Mouse (Mus musculus): ENCODE data around the gene Rbfox1. TPM values are rescaled to one million over a fixed set of nuclear protein-coding genes. Genes with fewer than 3 reads are reported as not detected.

The Rbfox1 gene
- polyA plus RNA-seq, 1 experiment = 0.22 TPM

DNA sequence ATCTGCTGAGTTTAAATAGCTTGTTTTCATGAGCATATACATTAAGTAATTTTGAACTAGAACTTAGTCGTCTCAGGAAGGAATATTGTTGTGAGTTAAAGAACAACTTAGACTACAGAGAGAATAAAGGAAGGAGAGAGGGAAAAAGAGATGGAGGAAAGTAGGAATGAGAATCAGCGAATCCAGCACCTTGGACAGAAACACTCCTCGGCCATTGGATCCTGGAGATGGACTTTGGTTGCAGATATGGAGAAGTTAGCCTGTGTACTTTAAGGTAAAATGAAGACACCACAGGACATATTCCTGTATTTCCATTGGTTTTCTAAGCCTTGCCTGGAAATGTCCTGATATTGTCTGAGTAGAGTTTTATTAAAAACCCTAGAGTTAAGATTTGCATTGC, 1045.6 kb downstream of the Rbfox1 start:
- H3ac ChIP-seq (ENCODE audit: control insufficient read depth, insufficient read length, low read depth) = no peak overlapping the region
- H3K79me2 ChIP-seq (ENCODE audit: control insufficient read depth, insufficient read depth) = no peaks in the 10 kb centered on the region
- no peaks in the 10 kb centered on the region for H3K79me3 ChIP-seq (ENCODE audit: low read depth)
- TF ChIP-seq MYOD1 (IDR thresholded peaks at IDR 0.05; ENCODE audit: control insufficient read depth, insufficient read length, low read depth) = no peak
- TF ChIP-seq MAX (IDR thresholded peaks at IDR 0.05) = no peak
- TF ChIP-seq FOSL1 (IDR thresholded peaks at IDR 0.05; ENCODE audit: insufficient read depth, low read length, poor library complexity, severe bottlenecking) = no peak
- TF ChIP-seq CTCF (IDR thresholded peaks at IDR 0.05; ENCODE audit: control insufficient read depth, insufficient read depth, insufficient read length) = no peak
- no peak for TF ChIP-seq MYOG (IDR thresholded peaks at IDR 0.05; ENCODE audit: control insufficient read depth, extremely low read depth, insufficient read length)
- H3K27me3 ChIP-seq (ENCODE audit: control insufficient read depth, insufficient read depth, insufficient read length) = no peaks in the 10 kb centered on the region
- no peak overlapping the region for H3K4me3 ChIP-seq (ENCODE audit: insufficient read depth, poor library complexity, severe bottlenecking)
- no peaks in the 10 kb centered on the region for H3K36me3 ChIP-seq (ENCODE audit: control insufficient read depth, insufficient read depth)

DNA sequence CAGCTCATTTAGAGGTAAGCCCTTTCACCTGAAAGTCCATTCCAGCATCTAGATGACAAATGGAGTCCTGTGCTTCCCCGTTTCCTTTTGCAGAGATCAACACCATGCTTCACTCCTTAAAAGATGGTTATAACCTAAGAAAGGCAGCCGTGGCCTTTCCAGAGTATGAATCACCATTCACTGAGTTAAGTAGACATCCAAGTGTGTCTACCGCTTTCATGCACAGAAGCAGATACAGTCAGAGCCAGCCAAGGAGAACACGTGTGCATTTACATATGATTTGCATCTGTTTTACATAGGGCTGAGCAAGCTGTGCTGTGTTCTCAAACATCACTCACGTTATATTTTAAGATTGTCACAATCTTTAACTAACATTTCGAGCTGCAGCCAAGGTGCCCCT, 1061.0 kb downstream of the Rbfox1 start:
- Histone ChIP-seq H3K79me2 (ENCODE audit: control insufficient read depth, insufficient read depth) (no peaks in the 10 kb centered on the region), H3K79me3 (ENCODE audit: low read depth) (no peaks in the 10 kb centered on the region), H3K36me3 (ENCODE audit: control insufficient read depth, insufficient read depth) (no peaks in the 10 kb centered on the region), H3ac (ENCODE audit: control insufficient read depth, insufficient read length, low read depth) (no peak overlapping the region), H3K27me3 (ENCODE audit: control insufficient read depth, insufficient read depth, insufficient read length) (no peaks in the 10 kb centered on the region), H3K4me3 (ENCODE audit: insufficient read depth, poor library complexity, severe bottlenecking) (no peak overlapping the region)
- TF ChIP-seq MYOD1 (IDR thresholded peaks at IDR 0.05; ENCODE audit: control insufficient read depth, insufficient read length, low read depth) (no peak), FOSL1 (IDR thresholded peaks at IDR 0.05; ENCODE audit: insufficient read depth, low read length, poor library complexity, severe bottlenecking) (no peak), MAX (IDR thresholded peaks at IDR 0.05) (no peak), MYOG (IDR thresholded peaks at IDR 0.05; ENCODE audit: control insufficient read depth, extremely low read depth, insufficient read length) (no peak), USF1 (IDR thresholded peaks at IDR 0.05; ENCODE audit: low read depth) (no peak), CTCF (IDR thresholded peaks at IDR 0.05; ENCODE audit: control insufficient read depth, insufficient read depth, insufficient read length) (no peak), CEBPB (IDR thresholded peaks at IDR 0.05; ENCODE audit: low read depth) (no peak)

DNA sequence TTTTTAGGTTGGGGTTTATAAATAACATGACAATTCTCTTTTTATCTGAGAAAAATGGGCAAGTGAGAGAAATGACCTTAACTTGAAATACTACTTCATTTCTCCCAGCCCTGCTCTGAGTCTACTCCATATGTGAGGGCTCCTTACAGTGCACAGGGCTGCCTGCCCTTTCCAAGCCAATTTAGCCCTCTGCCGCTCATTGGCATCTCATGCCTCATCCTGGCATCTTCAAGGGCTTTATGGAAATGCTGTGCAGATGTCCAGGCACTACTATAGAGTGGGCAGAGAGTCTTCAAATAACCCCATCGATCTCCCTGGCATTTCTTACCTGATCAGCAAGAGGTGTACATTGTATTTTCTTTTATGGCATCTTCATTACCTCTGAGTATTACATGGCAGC, 1064.5 kb downstream of the Rbfox1 start:
- no peaks in the 10 kb centered on the region for H3K27me3 ChIP-seq (ENCODE audit: control insufficient read depth, insufficient read depth, insufficient read length)
- H3K79me3 ChIP-seq (ENCODE audit: low read depth) = no peaks in the 10 kb centered on the region
- H3K36me3 ChIP-seq (ENCODE audit: control insufficient read depth, insufficient read depth) = no peaks in the 10 kb centered on the region
- no peak overlapping the region for H3ac ChIP-seq (ENCODE audit: control insufficient read depth, insufficient read length, low read depth)
- no peak for TF ChIP-seq MYOG (IDR thresholded peaks at IDR 0.05; ENCODE audit: control insufficient read depth, extremely low read depth, insufficient read length)
- TF ChIP-seq MYOD1 (IDR thresholded peaks at IDR 0.05; ENCODE audit: control insufficient read depth, insufficient read length, low read depth) = no peak
- no peak for TF ChIP-seq USF1 (IDR thresholded peaks at IDR 0.05; ENCODE audit: low read depth)
- no peak for TF ChIP-seq CTCF (IDR thresholded peaks at IDR 0.05; ENCODE audit: control insufficient read depth, insufficient read depth, insufficient read length)
- TF ChIP-seq FOSL1 (IDR thresholded peaks at IDR 0.05; ENCODE audit: insufficient read depth, low read length, poor library complexity, severe bottlenecking) = no peak
- no peak for TF ChIP-seq CEBPB (IDR thresholded peaks at IDR 0.05; ENCODE audit: low read depth)
- TF ChIP-seq MAX (IDR thresholded peaks at IDR 0.05) = no peak
- no peaks in the 10 kb centered on the region for H3K79me2 ChIP-seq (ENCODE audit: control insufficient read depth, insufficient read depth)
- no peak overlapping the region for H3K4me3 ChIP-seq (ENCODE audit: insufficient read depth, poor library complexity, severe bottlenecking)

DNA sequence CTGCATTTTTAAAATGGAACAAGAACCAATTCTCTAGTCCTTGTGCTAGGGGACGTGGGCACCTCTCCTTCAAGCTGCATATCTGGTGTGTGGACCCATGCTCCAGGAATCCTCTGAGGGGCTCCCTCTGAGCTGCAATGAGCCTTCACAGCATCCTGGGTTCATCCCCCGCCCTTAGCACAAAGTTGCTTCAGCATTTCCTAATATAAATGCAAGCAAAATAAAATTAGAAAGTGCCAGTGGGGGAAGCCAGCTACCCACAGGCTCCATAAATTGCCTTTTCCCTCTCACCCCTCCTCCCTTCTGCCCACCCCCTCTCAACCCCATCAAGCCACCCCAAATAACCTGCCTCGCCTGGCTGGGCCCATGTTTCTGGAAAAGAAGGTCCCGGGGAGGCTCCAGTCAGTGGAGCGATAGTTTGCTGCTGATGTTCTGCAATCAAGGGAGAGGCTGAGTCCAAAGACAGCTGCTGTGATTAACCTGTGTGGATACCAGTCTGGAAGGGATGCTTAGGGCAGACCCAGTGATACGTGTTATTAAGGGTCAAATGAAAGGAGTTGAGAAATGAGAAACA, 1070.0 kb downstream of the Rbfox1 start:
- Histone ChIP-seq H3K79me3 (ENCODE audit: low read depth) (no peaks in the 10 kb centered on the region), H3K79me2 (ENCODE audit: control insufficient read depth, insufficient read depth) (no peaks in the 10 kb centered on the region), H3K4me3 (ENCODE audit: insufficient read depth, poor library complexity, severe bottlenecking) (no peak overlapping the region), H3K36me3 (ENCODE audit: control insufficient read depth, insufficient read depth) (no peaks in the 10 kb centered on the region), H3ac (ENCODE audit: control insufficient read depth, insufficient read length, low read depth) (no peak overlapping the region), H3K27me3 (ENCODE audit: control insufficient read depth, insufficient read depth, insufficient read length) (no peaks in the 10 kb centered on the region)
- TF ChIP-seq MYOG (IDR thresholded peaks at IDR 0.05; ENCODE audit: control insufficient read depth, extremely low read depth, insufficient read length) (no peak), USF1 (IDR thresholded peaks at IDR 0.05; ENCODE audit: low read depth) (no peak), FOSL1 (IDR thresholded peaks at IDR 0.05; ENCODE audit: insufficient read depth, low read length, poor library complexity, severe bottlenecking) (no peak), MAX (IDR thresholded peaks at IDR 0.05) (no peak), MYOD1 (IDR thresholded peaks at IDR 0.05; ENCODE audit: control insufficient read depth, insufficient read length, low read depth) (no peak), CEBPB (IDR thresholded peaks at IDR 0.05; ENCODE audit: low read depth) (no peak), CTCF (IDR thresholded peaks at IDR 0.05; ENCODE audit: control insufficient read depth, insufficient read depth, insufficient read length) (no peak)

DNA sequence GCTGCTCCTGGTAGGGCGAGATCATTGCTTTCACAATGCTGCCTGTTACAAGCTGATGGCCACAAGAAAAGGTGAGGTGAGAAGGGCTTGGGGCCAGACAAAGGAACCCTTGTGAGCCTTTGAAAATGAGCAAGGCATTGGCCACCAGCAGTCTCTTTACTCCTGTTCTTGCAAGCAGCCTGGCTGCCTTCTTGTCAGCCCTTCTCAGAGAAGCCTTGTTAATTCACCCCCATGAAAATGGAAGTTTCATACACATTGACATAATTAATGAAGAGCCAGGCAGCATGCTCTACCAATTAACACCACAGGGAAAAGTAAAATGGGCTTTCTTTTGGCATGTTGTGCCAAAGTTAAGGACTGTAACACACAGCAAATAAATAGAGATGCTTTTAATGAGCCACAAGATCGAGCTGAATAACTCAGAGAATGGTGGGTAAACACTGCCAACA, 1076.8 kb downstream of the Rbfox1 start:
- H3K79me2 ChIP-seq (ENCODE audit: control insufficient read depth, insufficient read depth) = no peaks in the 10 kb centered on the region
- TF ChIP-seq MYOG (IDR thresholded peaks at IDR 0.05; ENCODE audit: control insufficient read depth, extremely low read depth, insufficient read length) (no peak), CEBPB (IDR thresholded peaks at IDR 0.05; ENCODE audit: low read depth) (no peak), MYOD1 (IDR thresholded peaks at IDR 0.05; ENCODE audit: control insufficient read depth, insufficient read length, low read depth) (no peak), USF1 (IDR thresholded peaks at IDR 0.05; ENCODE audit: low read depth) (no peak), MAX (IDR thresholded peaks at IDR 0.05) (no peak), FOSL1 (IDR thresholded peaks at IDR 0.05; ENCODE audit: insufficient read depth, low read length, poor library complexity, severe bottlenecking) (no peak), CTCF (IDR thresholded peaks at IDR 0.05; ENCODE audit: control insufficient read depth, insufficient read depth, insufficient read length) (no peak)
- no peaks in the 10 kb centered on the region for H3K79me3 ChIP-seq (ENCODE audit: low read depth)
- H3K4me3 ChIP-seq (ENCODE audit: insufficient read depth, poor library complexity, severe bottlenecking) = no peak overlapping the region
- H3K36me3 ChIP-seq (ENCODE audit: control insufficient read depth, insufficient read depth) = no peaks in the 10 kb centered on the region
- H3ac ChIP-seq (ENCODE audit: control insufficient read depth, insufficient read length, low read depth) = no peak overlapping the region
- H3K27me3 ChIP-seq (ENCODE audit: control insufficient read depth, insufficient read depth, insufficient read length) = no peaks in the 10 kb centered on the region

All from C2C12 (cell line).